Mouse (Mus musculus) adrenal gland, postnatal 4 days (tissue): ENCODE results near the gene Capza1. TPM values are rescaled to one million over a fixed set of nuclear protein-coding genes. Genes with fewer than 3 reads are reported as not detected.
"Not testable (repeated sequence)": the region's sequence is repeated elsewhere in the genome, so short reads cannot be mapped to it uniquely, and the experiment has no call there.

ENCODE experiments used
- DNase-seq, 2 experiments: peaks; one replicate each; pipeline ENCODE4 v3.0.0; 2021 to 2022; ENCODE audit warnings: low spot score in 2 of 2, mixed read lengths in 2 of 2
- total RNA-seq, 2 experiments: library from RNA; stranded (reverse); gene quantifications; 2 replicates each; pipeline ENCODE4 v1.2.3; 2021

The Capza1 gene
- total RNA-seq, 2 experiments from 2014 or later = 94.3 to 96.4 TPM

- peak; percentile 61 to 74 for DNase-seq
Measured at GRCm38 (mm10) chr3:104817991-104818748, 46.1 kb downstream of the Capza1 start, which contains the start of gene Mov10. Gene Mov10 (minus strand): TSS chr3:104818563.

- DNase-seq = peak in 1 of 2 experiments; percentile 38
Measured at GRCm38 (mm10) chr3:104817481-104817990, 46.8 kb downstream of the Capza1 start.

GRCm38 (mm10) chr3:104816130-104816529, 48.2 kb downstream of the Capza1 start:
- DNase-seq = no peak

GRCm38 (mm10) chr3:104815346-104815745, 49.0 kb downstream of the Capza1 start:
- DNase-seq = no peak

- no peak for DNase-seq
Measured at GRCm38 (mm10) chr3:104814746-104815145, 49.6 kb downstream of the Capza1 start.

- DNase-seq = not testable (repeated sequence)
Measured at GRCm38 (mm10) chr3:104813227-104813626, 51.1 kb downstream of the Capza1 start.

- no peak for DNase-seq
Measured at GRCm38 (mm10) chr3:104812254-104812653, 52.1 kb downstream of the Capza1 start.

- DNase-seq = no peak
Measured at GRCm38 (mm10) chr3:104811752-104812151, 52.6 kb downstream of the Capza1 start.

- no peak for DNase-seq
Measured at GRCm38 (mm10) chr3:104805539-104805938, 58.8 kb downstream of the Capza1 start.

- no peak for DNase-seq
Measured at GRCm38 (mm10) chr3:104804312-104804711, 60.0 kb downstream of the Capza1 start.

GRCm38 (mm10) chr3:104801481-104801880, 62.8 kb downstream of the Capza1 start:
- DNase-seq = no peak

- DNase-seq = no peak
Measured at GRCm38 (mm10) chr3:104800681-104801080, 63.6 kb downstream of the Capza1 start.

- DNase-seq = no peak
Measured at GRCm38 (mm10) chr3:104796430-104797082, 67.7 kb downstream of the Capza1 start.

- DNase-seq = no peak
Measured at GRCm38 (mm10) chr3:104795661-104796340, 68.5 kb downstream of the Capza1 start.

GRCm38 (mm10) chr3:104794953-104795470, 69.3 kb downstream of the Capza1 start:
- DNase-seq = no peak

- peak; percentile 83 to 88 for DNase-seq
Measured at GRCm38 (mm10) chr3:104793871-104794828, 70.2 kb downstream of the Capza1 start.

- DNase-seq = no peak
Measured at GRCm38 (mm10) chr3:104792360-104793270, 71.7 kb downstream of the Capza1 start.

- DNase-seq = no peak
Measured at GRCm38 (mm10) chr3:104791671-104792070, 72.6 kb downstream of the Capza1 start.

- no peak for DNase-seq
Measured at GRCm38 (mm10) chr3:104791017-104791416, 73.3 kb downstream of the Capza1 start.
